Mouse (Mus musculus): ENCODE results near the gene Khdc1a. TPM values are rescaled to one million over a fixed set of nuclear protein-coding genes. Genes with fewer than 3 reads are reported as not detected.
"Not testable (repeated sequence)": the region's sequence is repeated elsewhere in the genome, so short reads cannot be mapped to it uniquely, and the experiment has no call there.

Gene Khdc1a
- polyA plus RNA-seq (2015; fragmentation: Nextera tagmentation; extraction: Ambion mirVana) = 0.23 and 1.4 TPM in 2 replicates

DNA sequence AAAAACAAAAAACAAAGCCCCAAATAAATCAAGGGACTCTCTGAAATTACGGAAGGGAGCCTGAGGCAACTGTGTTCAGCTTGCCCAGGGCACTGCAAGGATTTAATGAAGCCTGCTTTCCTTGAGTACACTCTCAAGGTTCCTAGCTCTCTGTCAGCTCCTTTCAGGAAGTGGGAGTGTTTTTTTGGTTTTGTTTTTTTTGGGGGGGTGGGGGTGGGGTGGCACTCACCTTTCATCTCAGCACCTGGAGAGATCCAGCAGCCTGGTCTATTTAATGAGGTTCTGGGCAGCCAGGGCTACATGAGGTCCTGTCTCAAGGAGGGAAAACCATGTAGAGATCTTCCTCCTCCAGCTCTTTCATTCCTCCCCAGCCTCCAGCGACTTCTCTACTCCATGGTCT is at the start of gene Khdc1a:
Gene Khdc1a (plus strand): TSS at position 301 of the 400 bp plus-strand sequence.
- WGBS = 61% methylated on average over 2 of the region's 2 CpGs
- H3K4me3 ChIP-seq = no peak within 1 kb of the TSS
- no peak within 1 kb of the TSS for H3K4me2 ChIP-seq
- H3K36me3 ChIP-seq = no peaks in the 10 kb centered on the region
- no peak for ATAC-seq (replicated peaks; ENCODE audit: insufficient number of reproducible peaks, insufficient read depth, low FRiP score, low read depth)
- H3K4me1 ChIP-seq (replicated peaks) = no peaks in the 10 kb centered on the region
- no peaks in the 10 kb centered on the region for H3K27me3 ChIP-seq
- H3K27ac ChIP-seq = no peak within 1 kb of the TSS
- no peak within 1 kb of the TSS for H3K9ac ChIP-seq
- H3K9me3 ChIP-seq (replicated peaks) = no peaks in the 10 kb centered on the region

DNA sequence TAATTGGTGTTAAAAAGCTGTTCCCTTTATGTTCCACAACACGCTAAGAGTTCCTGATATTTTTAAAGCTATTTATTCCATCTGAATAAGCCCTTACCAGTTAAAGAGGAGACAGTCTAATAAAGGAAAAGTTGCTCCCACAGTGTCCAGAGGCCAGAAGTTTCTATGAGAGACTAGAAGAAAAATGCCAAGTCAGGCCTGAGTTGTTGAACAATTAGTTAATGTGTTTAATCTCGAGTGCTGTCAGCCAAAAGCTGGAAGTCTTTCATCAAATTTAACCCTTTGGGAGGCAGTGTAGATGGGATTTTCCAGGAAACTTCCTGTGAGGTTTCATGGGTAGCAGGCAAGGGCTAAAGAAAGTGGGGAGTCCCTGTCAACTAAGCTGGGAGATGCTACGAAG is 49.6 kb upstream of the Khdc1a start:
- Histone ChIP-seq H3K27ac (no peak overlapping the region), H3K9me3 (replicated peaks) (no peaks in the 10 kb centered on the region), H3K27me3 (no peaks in the 10 kb centered on the region), H3K9ac (no peak overlapping the region), H3K4me3 (no peak overlapping the region), H3K36me3 (no peaks in the 10 kb centered on the region), H3K4me1 (replicated peaks) (no peaks in the 10 kb centered on the region), H3K4me2 (no peak overlapping the region)
- ATAC-seq (replicated peaks; ENCODE audit: insufficient number of reproducible peaks, insufficient read depth, low FRiP score, low read depth) = no peak
- 58% methylated on average over 3 of the region's 3 CpGs for WGBS

DNA sequence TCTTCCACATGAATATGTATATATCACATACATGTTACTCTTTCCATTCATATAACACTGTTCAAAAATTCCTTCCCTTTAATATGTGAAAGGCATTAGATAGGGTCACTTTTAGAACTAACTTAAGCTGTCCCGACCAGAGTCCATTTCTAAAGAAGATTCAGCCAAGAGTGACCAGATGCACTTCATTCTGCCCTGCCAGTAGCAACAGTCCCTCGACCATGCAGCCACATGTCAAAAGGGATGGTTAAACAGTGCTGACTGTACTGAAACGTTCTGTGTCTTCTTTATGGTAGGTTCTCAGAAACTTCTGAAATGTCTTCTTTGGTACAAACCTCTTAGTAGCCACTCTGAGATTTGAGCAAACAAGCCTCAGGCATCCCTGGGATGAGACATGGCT is 47.8 kb upstream of the Khdc1a start:
- Histone ChIP-seq H3K9ac (no peak overlapping the region), H3K27ac (no peak overlapping the region), H3K4me1 (replicated peaks) (no peaks in the 10 kb centered on the region), H3K4me3 (no peak overlapping the region), H3K27me3 (no peaks in the 10 kb centered on the region), H3K36me3 (no peaks in the 10 kb centered on the region), H3K4me2 (no peak overlapping the region), H3K9me3 (replicated peaks) (no peaks in the 10 kb centered on the region)
- ATAC-seq (replicated peaks; ENCODE audit: insufficient number of reproducible peaks, insufficient read depth, low FRiP score, low read depth) = no peak
- 72% methylated on average over 3 of the region's 3 CpGs for WGBS

DNA sequence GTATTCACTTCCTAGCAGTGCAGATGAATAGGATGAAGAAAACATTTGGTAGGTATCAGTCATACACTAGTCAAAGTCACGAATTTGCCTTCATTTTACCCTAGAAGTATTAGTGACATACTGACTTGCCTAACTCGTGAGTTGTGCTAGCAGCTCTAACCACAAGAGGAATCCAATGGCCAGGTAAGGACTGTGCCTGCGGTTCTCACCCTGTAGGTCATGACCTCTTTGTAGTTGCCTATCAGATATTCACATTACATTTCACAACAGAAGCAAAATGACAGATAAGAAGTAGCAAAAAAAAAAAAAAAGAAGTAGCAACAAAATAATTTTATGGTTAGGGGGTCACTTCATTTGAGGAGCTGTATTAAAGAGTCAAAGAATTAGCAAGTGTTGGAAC is 45.3 kb upstream of the Khdc1a start:
- Histone ChIP-seq H3K4me3 (no peak overlapping the region), H3K36me3 (no peaks in the 10 kb centered on the region), H3K4me1 (replicated peaks) (no peaks in the 10 kb centered on the region), H3K27me3 (no peaks in the 10 kb centered on the region), H3K9ac (no peak overlapping the region), H3K9me3 (replicated peaks) (no peaks in the 10 kb centered on the region), H3K4me2 (no peak overlapping the region), H3K27ac (no peak overlapping the region)
- WGBS = 66% methylated on average over 3 of the region's 3 CpGs
- ATAC-seq (replicated peaks; ENCODE audit: insufficient number of reproducible peaks, insufficient read depth, low FRiP score, low read depth) = no peak

DNA sequence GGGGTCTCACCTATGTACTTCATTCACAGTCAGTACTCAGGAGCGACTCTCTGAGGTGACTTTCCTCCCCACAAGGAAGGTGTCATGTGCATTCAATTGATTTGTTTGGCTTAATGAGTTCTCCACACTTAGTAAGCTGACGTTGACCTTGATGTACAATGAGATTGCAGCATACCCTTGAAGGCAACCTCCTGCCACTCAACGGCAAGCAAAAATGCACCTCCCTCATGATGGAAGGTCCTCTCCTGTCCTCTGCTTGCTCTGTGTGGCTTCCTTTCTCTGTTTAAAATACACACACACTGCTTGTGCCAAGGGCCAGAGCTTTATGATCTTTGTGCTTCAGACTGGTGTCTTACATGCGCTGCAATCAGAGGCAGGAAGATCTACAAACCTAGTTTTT is 44.8 kb upstream of the Khdc1a start:
- no peaks in the 10 kb centered on the region for H3K4me1 ChIP-seq (replicated peaks)
- 79% methylated on average over 4 of the region's 4 CpGs for WGBS
- no peak overlapping the region for H3K9ac ChIP-seq

GRCm38 (mm10) chr1:21305443-21305842 is 44.0 kb upstream of the Khdc1a start:
- Histone ChIP-seq H3K4me1 (replicated peaks) (no peaks in the 10 kb centered on the region), H3K4me2 (no peak overlapping the region), H3K36me3 (no peaks in the 10 kb centered on the region), H3K9me3 (replicated peaks) (no peaks in the 10 kb centered on the region), H3K4me3 (no peak overlapping the region), H3K27me3 (no peaks in the 10 kb centered on the region), H3K27ac (no peak overlapping the region), H3K9ac (no peak overlapping the region)
- 88% methylated on average over 3 of the region's 3 CpGs for WGBS
- ATAC-seq (replicated peaks; ENCODE audit: insufficient number of reproducible peaks, insufficient read depth, low FRiP score, low read depth) = no peak

More for the DNA sequence above, 44.8 kb upstream of the Khdc1a start:
- no peaks in the 10 kb centered on the region for H3K9me3 ChIP-seq (replicated peaks)
- no peak overlapping the region for H3K27ac ChIP-seq
- no peak overlapping the region for H3K4me2 ChIP-seq
- no peaks in the 10 kb centered on the region for H3K27me3 ChIP-seq
- no peak for ATAC-seq (replicated peaks; ENCODE audit: insufficient number of reproducible peaks, insufficient read depth, low FRiP score, low read depth)
- no peak overlapping the region for H3K4me3 ChIP-seq
- H3K36me3 ChIP-seq = no peaks in the 10 kb centered on the region

GRCm38 (mm10) chr1:21314336-21314735 is 35.1 kb upstream of the Khdc1a start:
- Histone ChIP-seq H3K4me3 (no peak overlapping the region), H3K9me3 (replicated peaks) (no peaks in the 10 kb centered on the region), H3K9ac (no peak overlapping the region), H3K27me3 (no peaks in the 10 kb centered on the region), H3K27ac (no peak overlapping the region), H3K4me2 (no peak overlapping the region), H3K4me1 (replicated peaks) (no peaks in the 10 kb centered on the region), H3K36me3 (no peaks in the 10 kb centered on the region)
- 87% methylated on average over 2 of the region's 2 CpGs for WGBS
- ATAC-seq (replicated peaks; ENCODE audit: insufficient number of reproducible peaks, insufficient read depth, low FRiP score, low read depth) = no peak

GRCm38 (mm10) chr1:21315756-21316155 is 33.7 kb upstream of the Khdc1a start:
- WGBS = 88% methylated on average over 2 of the region's 2 CpGs
- Histone ChIP-seq H3K27ac (no peak overlapping the region), H3K4me1 (replicated peaks) (no peaks in the 10 kb centered on the region), H3K9me3 (replicated peaks) (no peaks in the 10 kb centered on the region), H3K4me3 (no peak overlapping the region), H3K36me3 (no peaks in the 10 kb centered on the region), H3K27me3 (no peaks in the 10 kb centered on the region), H3K4me2 (no peak overlapping the region), H3K9ac (no peak overlapping the region)
- no peak for ATAC-seq (replicated peaks; ENCODE audit: insufficient number of reproducible peaks, insufficient read depth, low FRiP score, low read depth)

DNA sequence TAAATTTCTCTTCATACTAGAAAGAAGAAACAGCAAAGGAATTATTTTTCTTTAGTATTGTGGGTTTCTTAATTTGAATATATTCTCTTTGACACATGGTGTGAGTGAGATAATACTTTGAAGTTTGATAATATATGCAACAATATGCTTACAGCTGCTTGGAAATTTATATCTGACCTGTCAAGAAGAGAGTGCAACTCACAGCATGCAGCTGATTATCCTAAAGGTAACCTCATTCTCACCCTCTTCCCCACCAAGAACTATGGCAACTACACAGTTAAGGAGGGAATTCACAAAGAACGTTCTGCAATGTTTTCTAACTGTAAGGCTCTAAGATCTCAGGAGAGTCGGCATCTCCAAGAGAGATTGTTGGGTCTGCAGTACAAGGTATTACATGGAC is 33.1 kb upstream of the Khdc1a start:
- WGBS = 70% methylated on average over 2 of the region's 2 CpGs

GRCm38 (mm10) chr1:21318202-21318601 is 31.2 kb upstream of the Khdc1a start:
- Histone ChIP-seq H3K4me1 (replicated peaks) (no peaks in the 10 kb centered on the region), H3K27me3 (no peaks in the 10 kb centered on the region)
- ATAC-seq (replicated peaks; ENCODE audit: insufficient number of reproducible peaks, insufficient read depth, low FRiP score, low read depth) = no peak

More for the DNA sequence above, 33.1 kb upstream of the Khdc1a start:
- H3K9ac ChIP-seq = no peak overlapping the region
- no peaks in the 10 kb centered on the region for H3K27me3 ChIP-seq
- no peaks in the 10 kb centered on the region for H3K4me1 ChIP-seq (replicated peaks)
- H3K4me3 ChIP-seq = no peak overlapping the region
- ATAC-seq (replicated peaks; ENCODE audit: insufficient number of reproducible peaks, insufficient read depth, low FRiP score, low read depth) = no peak
- no peaks in the 10 kb centered on the region for H3K9me3 ChIP-seq (replicated peaks)
- H3K4me2 ChIP-seq = no peak overlapping the region
- H3K36me3 ChIP-seq = no peaks in the 10 kb centered on the region
- no peak overlapping the region for H3K27ac ChIP-seq

GRCm38 (mm10) chr1:21320271-21320670 is 29.2 kb upstream of the Khdc1a start:
- H3K27ac ChIP-seq; H3K36me3 ChIP-seq; H3K27me3 ChIP-seq; H3K4me2 ChIP-seq; H3K4me1 ChIP-seq (replicated peaks); H3K4me3 ChIP-seq; ATAC-seq (replicated peaks; ENCODE audit: insufficient number of reproducible peaks, insufficient read depth, low FRiP score, low read depth); H3K9ac ChIP-seq; H3K9me3 ChIP-seq (replicated peaks): not testable (repeated sequence)
- 86% methylated on average over 5 of the region's 5 CpGs for WGBS

More at GRCm38 (mm10) chr1:21318202-21318601, 31.2 kb upstream of the Khdc1a start:
- no peak overlapping the region for H3K9ac ChIP-seq
- H3K9me3 ChIP-seq (replicated peaks) = no peaks in the 10 kb centered on the region
- no peak overlapping the region for H3K4me3 ChIP-seq
- no peaks in the 10 kb centered on the region for H3K36me3 ChIP-seq
- no peak overlapping the region for H3K4me2 ChIP-seq
- H3K27ac ChIP-seq = no peak overlapping the region

DNA sequence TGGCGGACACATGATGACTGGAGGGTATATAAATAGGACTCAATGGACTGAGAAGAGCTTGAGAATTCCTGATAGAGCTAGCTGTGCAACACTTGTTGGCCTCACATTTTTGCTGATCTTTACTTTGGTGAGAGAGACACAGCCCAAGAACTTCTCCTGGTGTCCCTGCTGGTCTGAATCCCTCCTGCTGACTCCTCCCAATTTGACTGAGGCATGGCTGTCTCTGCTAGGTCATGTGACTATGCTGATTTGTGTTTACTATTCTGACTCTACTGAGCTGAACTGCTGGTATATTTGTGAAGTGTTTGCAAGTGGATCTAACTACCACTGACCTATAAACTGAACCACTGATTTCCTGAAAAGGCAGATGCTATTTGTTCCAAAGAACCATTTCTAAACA is 27.8 kb upstream of the Khdc1a start:
- no peak for ATAC-seq (replicated peaks; ENCODE audit: insufficient number of reproducible peaks, insufficient read depth, low FRiP score, low read depth)
- no peaks in the 10 kb centered on the region for H3K36me3 ChIP-seq
- H3K4me3 ChIP-seq = no peak overlapping the region
- 71% methylated on average over 1 of the region's 1 CpGs for WGBS
- H3K9me3 ChIP-seq (replicated peaks) = no peaks in the 10 kb centered on the region
- no peak overlapping the region for H3K4me2 ChIP-seq
- no peak overlapping the region for H3K9ac ChIP-seq
- no peaks in the 10 kb centered on the region for H3K27me3 ChIP-seq
- no peak overlapping the region for H3K27ac ChIP-seq
- no peaks in the 10 kb centered on the region for H3K4me1 ChIP-seq (replicated peaks)

Measured in heart, embryonic 15.5 days (tissue).